Mouse (Mus musculus): ENCODE results near the gene Sec22b. TPM values are rescaled to one million over a fixed set of nuclear protein-coding genes. Genes with fewer than 3 reads are reported as not detected.

Sec22b gene
- polyA plus RNA-seq, 1 experiment, result 31.1 TPM

GRCm38 (mm10) chr3:97964878-97965353, 63.9 kb downstream of the Sec22b start:
- no peak overlapping the region for H3K4me3 ChIP-seq (ENCODE audit: insufficient read depth, low read depth, low read length)
- DNase-seq, result peak; percentile 20
- no peaks in the 10 kb centered on the region for H3K27me3 ChIP-seq (replicated peaks; ENCODE audit: control insufficient read depth, insufficient read depth, low read length)
- WGBS, result 59% methylated on average over 14 of the region's 14 CpGs
- H3K4me1 ChIP-seq (ENCODE audit: control insufficient read depth, insufficient read depth, low read length), result no peaks in the 10 kb centered on the region
- TF ChIP-seq CTCF (conservative IDR thresholded peaks at IDR 0.05; ENCODE audit: insufficient read depth, insufficient read length, low read depth, low read length) (no peak), POLR2A (IDR thresholded peaks at IDR 0.05; ENCODE audit: low read depth, low read length) (no peak)
- H3K27ac ChIP-seq (ENCODE audit: insufficient read depth, low read depth, low read length), result no peak overlapping the region
- no peaks in the 10 kb centered on the region for H3K36me3 ChIP-seq (ENCODE audit: control insufficient read depth, insufficient read depth, low read length)

GRCm38 (mm10) chr3:97967627-97968026, 66.6 kb downstream of the Sec22b start:
- 70% methylated on average over 2 of the region's 2 CpGs for WGBS
- TF ChIP-seq CTCF (conservative IDR thresholded peaks at IDR 0.05; ENCODE audit: insufficient read depth, insufficient read length, low read depth, low read length) (no peak), POLR2A (IDR thresholded peaks at IDR 0.05; ENCODE audit: low read depth, low read length) (no peak)
- Histone ChIP-seq H3K4me1 (ENCODE audit: control insufficient read depth, insufficient read depth, low read length) (no peaks in the 10 kb centered on the region), H3K4me3 (ENCODE audit: insufficient read depth, low read depth, low read length) (no peak overlapping the region), H3K27me3 (replicated peaks; ENCODE audit: control insufficient read depth, insufficient read depth, low read length) (no peaks in the 10 kb centered on the region), H3K36me3 (ENCODE audit: control insufficient read depth, insufficient read depth, low read length) (no peaks in the 10 kb centered on the region), H3K27ac (ENCODE audit: insufficient read depth, low read depth, low read length) (no peak overlapping the region)
- no peak for DNase-seq

- DNase-seq, result no peak
- TF ChIP-seq POLR2A (IDR thresholded peaks at IDR 0.05; ENCODE audit: low read depth, low read length) (no peak), CTCF (conservative IDR thresholded peaks at IDR 0.05; ENCODE audit: insufficient read depth, insufficient read length, low read depth, low read length) (no peak)
- Histone ChIP-seq H3K27me3 (replicated peaks; ENCODE audit: control insufficient read depth, insufficient read depth, low read length) (no peaks in the 10 kb centered on the region), H3K4me3 (ENCODE audit: insufficient read depth, low read depth, low read length) (no peak overlapping the region), H3K27ac (ENCODE audit: insufficient read depth, low read depth, low read length) (no peak overlapping the region), H3K4me1 (ENCODE audit: control insufficient read depth, insufficient read depth, low read length) (no peaks in the 10 kb centered on the region), H3K36me3 (ENCODE audit: control insufficient read depth, insufficient read depth, low read length) (no peaks in the 10 kb centered on the region)
- whole genome bisulfite sequencing, result 91% methylated on average over 2 of the region's 2 CpGs
These were observed 67.2 kb downstream of the Sec22b start for GRCm38 (mm10) chr3:97968191-97968590.

- no peak overlapping the region for H3K4me3 ChIP-seq (ENCODE audit: insufficient read depth, low read depth, low read length)
- no peak for TF ChIP-seq CTCF (conservative IDR thresholded peaks at IDR 0.05; ENCODE audit: insufficient read depth, insufficient read length, low read depth, low read length)
- TF ChIP-seq POLR2A (IDR thresholded peaks at IDR 0.05; ENCODE audit: low read depth, low read length), result no peak
- no peaks in the 10 kb centered on the region for H3K36me3 ChIP-seq (ENCODE audit: control insufficient read depth, insufficient read depth, low read length)
- H3K27ac ChIP-seq (ENCODE audit: insufficient read depth, low read depth, low read length), result no peak overlapping the region
- H3K4me1 ChIP-seq (ENCODE audit: control insufficient read depth, insufficient read depth, low read length), result no peaks in the 10 kb centered on the region
- WGBS, result 88% methylated on average over 1 of the region's 1 CpGs
- H3K27me3 ChIP-seq (replicated peaks; ENCODE audit: control insufficient read depth, insufficient read depth, low read length), result no peaks in the 10 kb centered on the region
- DNase-seq, result no peak
These were observed 68.0 kb downstream of the Sec22b start for GRCm38 (mm10) chr3:97969019-97969418.

- H3K27me3 ChIP-seq (replicated peaks; ENCODE audit: control insufficient read depth, insufficient read depth, low read length), result no peaks in the 10 kb centered on the region
- no peak overlapping the region for H3K4me3 ChIP-seq (ENCODE audit: insufficient read depth, low read depth, low read length)
- H3K27ac ChIP-seq (ENCODE audit: insufficient read depth, low read depth, low read length), result no peak overlapping the region
- TF ChIP-seq POLR2A (IDR thresholded peaks at IDR 0.05; ENCODE audit: low read depth, low read length) (no peak), CTCF (conservative IDR thresholded peaks at IDR 0.05; ENCODE audit: insufficient read depth, insufficient read length, low read depth, low read length) (no peak)
- H3K36me3 ChIP-seq (ENCODE audit: control insufficient read depth, insufficient read depth, low read length), result no peaks in the 10 kb centered on the region
- no peak for DNase-seq
- WGBS, result 25% methylated on average over 7 of the region's 7 CpGs
- no peaks in the 10 kb centered on the region for H3K4me1 ChIP-seq (ENCODE audit: control insufficient read depth, insufficient read depth, low read length)
These were observed 70.1 kb downstream of the Sec22b start for GRCm38 (mm10) chr3:97971117-97971516.

GRCm38 (mm10) chr3:97972200-97972599, 71.2 kb downstream of the Sec22b start:
- Histone ChIP-seq H3K27ac (ENCODE audit: insufficient read depth, low read depth, low read length) (no peak overlapping the region), H3K27me3 (replicated peaks; ENCODE audit: control insufficient read depth, insufficient read depth, low read length) (no peaks in the 10 kb centered on the region), H3K4me1 (ENCODE audit: control insufficient read depth, insufficient read depth, low read length) (no peaks in the 10 kb centered on the region), H3K36me3 (ENCODE audit: control insufficient read depth, insufficient read depth, low read length) (no peaks in the 10 kb centered on the region), H3K4me3 (ENCODE audit: insufficient read depth, low read depth, low read length) (no peak overlapping the region)
- no peak for DNase-seq
- 54% methylated on average over 5 of the region's 5 CpGs for WGBS
- TF ChIP-seq CTCF (conservative IDR thresholded peaks at IDR 0.05; ENCODE audit: insufficient read depth, insufficient read length, low read depth, low read length) (no peak), POLR2A (IDR thresholded peaks at IDR 0.05; ENCODE audit: low read depth, low read length) (no peak)

- H3K36me3 ChIP-seq (ENCODE audit: control insufficient read depth, insufficient read depth, low read length), result no peaks in the 10 kb centered on the region
- WGBS, result 36% methylated on average over 4 of the region's 4 CpGs
- H3K4me3 ChIP-seq (ENCODE audit: insufficient read depth, low read depth, low read length), result no peak overlapping the region
- H3K4me1 ChIP-seq (ENCODE audit: control insufficient read depth, insufficient read depth, low read length), result no peaks in the 10 kb centered on the region
- TF ChIP-seq CTCF (conservative IDR thresholded peaks at IDR 0.05; ENCODE audit: insufficient read depth, insufficient read length, low read depth, low read length), result no peak
- H3K27ac ChIP-seq (ENCODE audit: insufficient read depth, low read depth, low read length), result no peak overlapping the region
- no peak for DNase-seq
- H3K27me3 ChIP-seq (replicated peaks; ENCODE audit: control insufficient read depth, insufficient read depth, low read length), result no peaks in the 10 kb centered on the region
These were observed 71.7 kb downstream of the Sec22b start for GRCm38 (mm10) chr3:97972707-97973106.

Other genes starting within 250 kb of the Sec22b start
- 4.5 and 4.7 TPM in 2 replicates for gene Prkab2, start 243.0 kb upstream of the Sec22b start, polyA plus RNA-seq (2012; rRNA removed)
- not detected in 2 replicates for gene Gm17651, start 226.5 kb upstream of the Sec22b start, polyA plus RNA-seq (2012; rRNA removed)
- gene Pde4dip, start 12.5 kb upstream of the Sec22b start, polyA plus RNA-seq (2012; rRNA removed), result 37.7 and 58.1 TPM in 2 replicates
- 16.3 and 20.0 TPM in 2 replicates for gene Notch2, start 112.3 kb downstream of the Sec22b start, polyA plus RNA-seq (2012; rRNA removed)

Data from kidney, adult 2 months (tissue).